Mouse (Mus musculus): ENCODE results near the gene D430041D05Rik.

Gene D430041D05Rik

GRCm38 (mm10) chr2:104407913-104408312 is 2.9 kb downstream of the D430041D05Rik start:
- no peak for DNase-seq

DNA sequence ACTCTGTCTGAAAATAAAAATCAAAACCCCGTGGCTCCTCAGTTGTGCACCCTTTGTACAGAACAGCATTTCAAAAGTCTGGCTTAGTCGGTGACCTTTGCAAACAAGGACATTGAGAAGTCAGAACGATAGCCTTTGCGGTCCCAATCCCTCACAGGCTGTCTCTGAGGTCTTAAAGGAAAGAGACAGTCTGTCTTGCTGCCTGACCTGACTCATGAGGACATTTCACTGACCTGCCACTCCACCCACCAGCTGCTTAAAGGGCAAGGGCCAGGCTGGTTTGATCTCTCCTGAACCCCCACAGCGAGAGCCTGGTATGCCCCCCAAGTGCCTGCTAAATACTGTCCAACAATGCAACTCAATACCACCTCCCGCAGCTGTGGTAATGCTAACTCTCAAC is 6.8 kb downstream of the D430041D05Rik start:
- no peak for DNase-seq

GRCm38 (mm10) chr2:104398651-104399290 is 12.0 kb downstream of the D430041D05Rik start:
- no peak for DNase-seq

- DNase-seq: no peak
These were observed 14.9 kb downstream of the D430041D05Rik start for GRCm38 (mm10) chr2:104395961-104396360.

GRCm38 (mm10) chr2:104394769-104395168 is 16.0 kb downstream of the D430041D05Rik start:
- DNase-seq: no peak

DNA sequence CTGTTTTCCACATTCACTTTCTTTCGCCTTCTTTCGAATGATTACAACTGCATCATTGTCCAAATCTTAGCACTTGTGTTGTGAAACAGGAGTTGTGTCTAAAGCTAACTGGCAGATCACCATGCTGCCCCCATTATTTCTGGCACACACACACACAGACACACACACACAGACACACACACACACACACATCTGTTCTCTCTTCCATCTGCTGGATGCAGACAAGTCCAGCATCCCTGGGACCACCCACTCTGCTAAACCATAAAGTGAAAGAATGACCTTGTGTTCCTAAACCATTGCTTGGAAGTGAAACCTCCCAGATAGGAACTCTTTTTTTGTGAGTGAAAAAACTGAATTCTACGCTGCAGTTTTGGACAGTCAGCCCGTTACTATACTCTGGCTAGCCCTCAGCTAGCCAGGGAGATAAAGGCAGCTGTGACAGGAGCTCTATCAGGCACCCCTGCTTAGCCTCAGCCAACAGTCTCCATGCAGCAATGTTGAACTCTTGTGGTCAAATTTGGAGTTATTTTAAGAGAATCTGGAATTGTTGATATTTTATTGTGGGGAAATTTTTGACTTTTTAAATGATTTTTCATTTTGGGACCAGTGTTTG is 18.0 kb downstream of the D430041D05Rik start:
- DNase-seq: no peak

DNA sequence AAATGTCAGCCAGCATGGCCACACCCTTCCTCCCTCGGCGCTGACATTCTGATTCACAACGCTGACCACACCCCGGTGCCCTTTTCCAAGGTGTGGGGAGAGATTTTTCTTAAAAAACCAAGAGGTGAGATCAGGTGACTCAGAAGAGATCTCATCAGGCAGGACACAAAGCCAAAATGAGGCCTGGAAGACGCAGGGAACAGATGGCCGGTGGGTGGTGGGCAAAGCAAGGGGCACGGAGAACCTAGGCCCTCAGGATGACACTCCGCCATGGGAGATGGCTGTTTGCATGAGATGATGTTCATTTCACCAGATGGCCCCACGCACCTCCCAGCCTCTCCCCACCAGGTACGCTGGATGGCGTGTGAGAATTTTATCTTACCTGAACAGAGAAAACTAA is 21.6 kb downstream of the D430041D05Rik start:
- DNase-seq: no peak

DNA sequence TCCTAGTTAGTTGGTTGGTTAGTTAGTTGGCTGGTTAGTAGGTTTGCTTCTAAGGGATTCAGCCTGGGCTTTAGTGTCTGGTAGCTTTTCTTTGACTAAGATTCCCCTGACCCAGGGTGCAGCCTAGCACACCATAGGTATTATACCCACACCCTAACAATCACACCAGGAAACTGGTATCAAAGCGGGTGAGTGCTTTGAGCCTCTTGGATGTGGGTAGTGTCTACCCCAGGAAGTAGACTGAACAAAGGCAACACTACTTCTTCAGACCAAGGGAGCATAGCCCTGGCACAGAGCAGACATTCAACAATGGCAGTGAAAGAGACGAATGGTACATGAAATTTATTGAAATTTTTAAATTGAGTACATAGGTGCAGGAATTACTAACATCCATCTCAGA is 24.9 kb downstream of the D430041D05Rik start:
- DNase-seq: no peak

- DNase-seq: no peak
These were observed 27.2 kb downstream of the D430041D05Rik start for GRCm38 (mm10) chr2:104383589-104383988.

GRCm38 (mm10) chr2:104382813-104383212 is 28.0 kb downstream of the D430041D05Rik start:
- DNase-seq: no peak

DNA sequence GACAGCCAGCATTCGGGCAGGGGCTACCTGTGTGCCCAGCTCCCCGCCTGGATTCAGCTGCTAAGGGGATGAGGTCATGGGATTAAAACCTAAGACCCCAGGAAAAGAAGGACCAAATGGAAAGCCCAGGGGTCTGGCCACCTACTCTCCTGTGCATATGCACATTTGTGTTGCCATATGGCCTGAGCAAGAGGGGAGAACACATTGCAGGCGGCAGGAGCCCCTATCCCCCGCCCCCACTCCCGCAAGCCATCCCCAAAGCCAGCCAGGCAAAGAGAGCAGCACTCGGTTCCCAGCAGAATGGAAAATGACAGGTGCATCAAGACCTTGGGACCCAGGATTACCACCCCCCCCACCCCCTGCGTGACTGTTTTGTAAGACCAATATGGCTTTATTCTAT is 31.5 kb downstream of the D430041D05Rik start:
- DNase-seq: no peak

GRCm38 (mm10) chr2:104378791-104379190 is 32.0 kb downstream of the D430041D05Rik start:
- no peak for DNase-seq

DNA sequence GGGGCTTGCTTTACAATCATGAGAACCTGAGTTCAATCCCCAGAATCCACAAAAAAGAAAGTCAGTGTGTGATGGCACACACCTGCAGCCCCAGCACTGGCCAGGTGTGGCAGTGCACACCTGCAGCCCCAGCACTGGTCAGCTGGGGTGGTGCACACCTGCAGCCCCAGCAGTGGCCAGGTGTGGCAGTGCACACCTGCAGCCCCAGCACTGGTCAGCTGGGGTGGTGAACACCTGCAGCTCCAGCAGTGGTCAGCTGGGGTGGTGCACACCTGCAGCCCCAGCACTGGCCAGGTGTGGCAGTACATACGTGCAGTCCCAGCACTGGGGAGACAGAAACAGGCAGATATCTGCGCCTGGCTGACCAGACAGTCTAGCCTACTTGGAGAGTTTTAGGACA is 32.8 kb downstream of the D430041D05Rik start:
- DNase-seq: no peak

DNA sequence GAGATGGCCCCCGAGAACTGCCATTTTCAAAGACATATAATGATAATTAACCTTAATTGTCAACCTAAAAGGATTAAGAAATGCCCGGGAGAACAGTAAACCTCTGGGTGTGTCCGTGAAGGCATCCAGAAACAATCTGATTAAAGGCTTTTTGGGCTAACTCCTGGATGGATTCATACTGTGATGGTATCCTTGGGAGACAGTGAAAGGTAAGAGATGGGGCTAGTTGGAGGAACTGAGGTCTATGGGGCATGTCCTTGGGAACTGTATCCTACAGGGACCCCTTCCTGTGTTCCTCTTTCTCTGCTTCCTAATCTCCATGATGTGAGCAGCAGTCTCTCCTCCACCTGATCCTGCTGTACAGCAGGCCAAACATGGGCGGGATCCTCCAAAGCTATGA is 38.7 kb downstream of the D430041D05Rik start:
- DNase-seq: no peak

DNA sequence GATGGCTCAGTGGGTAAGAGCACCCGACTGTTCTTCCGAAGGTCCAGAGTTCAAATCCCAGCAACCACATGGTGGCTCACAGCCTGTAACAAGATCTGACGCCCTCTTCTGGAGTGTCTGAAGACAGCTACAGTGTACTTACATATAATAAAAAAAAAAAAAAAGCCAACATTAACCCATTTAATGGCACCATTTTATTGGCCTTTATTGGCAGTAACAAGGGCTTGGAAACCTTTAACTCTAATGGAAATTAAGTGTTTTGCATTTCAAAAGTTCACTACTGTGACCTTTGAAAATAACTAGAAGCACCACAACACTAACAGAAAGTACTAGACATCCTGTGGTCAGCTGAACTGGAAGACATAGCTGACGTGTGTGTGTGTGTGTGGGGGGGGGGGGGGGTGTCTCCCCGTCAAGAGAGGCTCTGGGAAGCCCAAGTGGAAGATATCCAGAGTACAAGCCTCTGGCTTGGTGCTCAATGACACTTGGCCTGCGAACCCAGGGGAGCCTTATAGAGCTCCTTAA is 39.1 kb downstream of the D430041D05Rik start:
- no peak for DNase-seq

- DNase-seq: no peak
These were observed 42.9 kb downstream of the D430041D05Rik start for GRCm38 (mm10) chr2:104367836-104368298.

DNA sequence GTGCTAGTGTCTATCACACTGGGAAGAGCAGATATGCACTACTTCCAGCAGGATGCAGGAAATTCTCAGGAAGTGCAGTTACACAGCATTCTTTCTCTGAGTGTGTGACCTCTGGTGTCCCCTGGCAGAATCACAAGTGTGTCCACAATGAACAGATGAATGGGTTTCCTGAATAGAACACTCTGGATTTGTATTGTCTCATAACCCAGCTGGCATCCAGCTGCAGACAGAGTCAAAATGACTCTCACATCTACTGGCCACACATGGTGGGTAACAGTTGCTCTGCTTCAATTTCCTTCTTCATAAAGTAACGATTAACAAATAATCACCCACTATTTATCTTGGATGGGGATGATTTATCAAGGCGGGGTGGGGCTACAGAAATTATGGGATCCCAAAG is 43.5 kb downstream of the D430041D05Rik start:
- no peak for DNase-seq

DNA sequence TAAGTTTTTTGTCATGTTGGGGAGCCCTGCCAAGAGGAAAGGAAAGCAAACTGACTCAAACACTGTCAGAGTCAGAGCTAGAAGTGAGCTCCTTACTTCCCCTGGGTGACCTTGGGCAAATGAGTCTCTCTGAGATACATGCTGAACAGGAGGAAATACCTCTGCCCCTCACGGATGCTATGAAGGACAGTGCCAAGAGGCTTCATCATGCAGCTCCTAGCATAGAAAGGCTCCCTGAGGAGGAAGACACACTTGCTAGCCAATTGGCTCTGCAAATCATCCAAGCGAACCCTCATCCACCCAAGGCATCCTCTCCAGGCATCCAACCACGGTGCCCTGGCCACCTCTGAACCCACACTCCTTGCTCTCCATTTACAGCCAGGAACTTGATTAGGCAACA is 51.5 kb downstream of the D430041D05Rik start:
- no peak for DNase-seq

GRCm38 (mm10) chr2:104358881-104359280 is 51.9 kb downstream of the D430041D05Rik start:
- DNase-seq: no peak

- DNase-seq: no peak
These were observed 54.3 kb downstream of the D430041D05Rik start for GRCm38 (mm10) chr2:104356531-104356930.

GRCm38 (mm10) chr2:104354117-104354516 is 56.7 kb downstream of the D430041D05Rik start:
- DNase-seq: no peak

GRCm38 (mm10) chr2:104352204-104352493 is 58.7 kb downstream of the D430041D05Rik start:
- DNase-seq: no peak

GRCm38 (mm10) chr2:104351415-104352203 is 59.2 kb downstream of the D430041D05Rik start:
- DNase-seq: no peak

DNA sequence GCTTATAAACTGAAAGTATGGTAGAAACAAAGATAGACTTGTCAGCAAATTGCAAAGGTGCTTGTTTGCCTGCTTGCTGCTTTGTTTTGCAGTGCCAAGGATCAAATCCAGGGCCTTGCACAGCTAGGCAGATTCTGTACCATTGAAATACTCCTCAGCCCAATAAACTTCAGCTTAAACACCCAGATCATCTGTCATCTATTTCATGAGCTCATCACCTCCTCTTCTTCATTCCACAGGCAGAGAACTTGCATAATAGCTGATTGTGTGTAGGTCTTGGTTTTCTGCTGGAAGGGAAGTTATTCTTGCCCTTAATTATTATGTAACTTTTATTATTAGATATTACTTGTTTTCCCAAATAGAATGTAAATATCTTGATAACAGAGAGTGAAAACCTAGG is 73.2 kb downstream of the D430041D05Rik start:
- DNase-seq: no peak

All from right cerebral cortex, postnatal 25 days (tissue).